Mouse (Mus musculus) hindbrain, embryonic 16.5 days (tissue): ENCODE measurements around the gene Spsb1. TPM values are rescaled to one million over a fixed set of nuclear protein-coding genes. Genes with fewer than 3 reads are reported as not detected.
A peak's percentile ranks its signal among the peaks of the same experiment; 100 is the strongest.

Experiments
- ATAC-seq: fragments of 200-750 bp; cut with Nextera tagmentation; 2 replicates; pipeline ENCODE4 v1.8.0; 2017; ENCODE audit warnings: moderate TSS enrichment, moderate library complexity
- H3K27ac ChIP-seq: fragments of 300-500 bp; sonication (generic); 2 replicates; pipeline ENCODE4 v1.5.1; 2014; ENCODE audit warnings: low read depth, mild to moderate bottlenecking, control low read depth, low read length, moderate library complexity
- H3K27me3 ChIP-seq: fragments of 300-500 bp; sonication (generic); replicated peaks from 2 replicates; pipeline ENCODE4 v1.6.1; 2014; ENCODE audit warnings: low read length; ENCODE audit not compliant: control insufficient read depth, insufficient read depth
- H3K36me3 ChIP-seq: fragments of 300-500 bp; sonication (generic); 2 replicates; pipeline ENCODE4 v1.6.1; 2014; ENCODE audit warnings: mild to moderate bottlenecking, low read length, moderate library complexity, mixed read lengths; ENCODE audit not compliant: control insufficient read depth, insufficient read depth
- H3K4me1 ChIP-seq: fragments of 300-500 bp; sonication (generic); 2 replicates; pipeline ENCODE4 v1.6.1; 2014; ENCODE audit warnings: low read depth, low read length; ENCODE audit not compliant: control insufficient read depth, insufficient read depth
- H3K4me2 ChIP-seq: fragments of 300-500 bp; sonication (generic); 2 replicates; pipeline ENCODE4 v1.6.1; 2014; ENCODE audit warnings: mild to moderate bottlenecking, low read length, control low read depth, moderate library complexity
- H3K4me3 ChIP-seq: fragments of 300-500 bp; sonication (generic); 2 replicates; pipeline ENCODE4 v1.5.1; 2014; ENCODE audit warnings: mild to moderate bottlenecking, low read length, control low read depth, moderate library complexity
- H3K9ac ChIP-seq: fragments of 300-500 bp; sonication (generic); 2 replicates; pipeline ENCODE4 v1.6.1; 2014; ENCODE audit warnings: low read depth, mild to moderate bottlenecking, control low read depth, low read length, moderate library complexity
- H3K9me3 ChIP-seq: fragments of 300-500 bp; sonication (generic); 2 replicates; pipeline ENCODE4 v1.6.1; 2014; ENCODE audit warnings: mild to moderate bottlenecking, low read length, moderate library complexity; ENCODE audit not compliant: control insufficient read depth
- WGBS: fragments of 180-500 bp; shearing (Covaris S2); extraction: QIAGEN DNeasy Blood & Tissue Kit; methylation state at CpG from one replicate; pipeline ENCODE4 v1.1.7; 2014; 5-methylcytosine and 5-hydroxymethylcytosine counted together
- polyA plus RNA-seq: library from polyadenylated mRNA; unstranded; fragments of >200 nt; fragmentation: Nextera tagmentation; extraction: Ambion mirVana; gene quantifications from 2 replicates; pipeline ENCODE4 v1.2.1, GENCODE M21; 2015

The Spsb1 gene
- polyA plus RNA-seq, 1 experiment from 2014 or later: 10.1 TPM

GRCm38 (mm10) chr4:149854770-149855169 is 100.1 kb downstream of the Spsb1 start:
- Histone ChIP-seq H3K27ac (peak overlapping the region; percentile 72), H3K9me3 (no peaks in the 10 kb centered on the region), H3K4me3 (peak overlapping the region; percentile 38), H3K4me2 (peak overlapping the region; percentile 67), H3K27me3 (no peaks in the 10 kb centered on the region), H3K9ac (peak overlapping the region; percentile 58), H3K4me1 (peaks cover 8% of the 10 kb centered on the region), H3K36me3 (no peaks in the 10 kb centered on the region)
- WGBS: 67% methylated on average over 9 of the region's 9 CpGs
- ATAC-seq: peak; percentile 22

- Histone ChIP-seq H3K4me2 (peak overlapping the region; percentile 67), H3K27me3 (no peaks in the 10 kb centered on the region), H3K9ac (peak overlapping the region; percentile 58), H3K9me3 (no peaks in the 10 kb centered on the region), H3K4me1 (peaks cover 8% of the 10 kb centered on the region), H3K4me3 (peak overlapping the region; percentile 38), H3K27ac (peak overlapping the region; percentile 72), H3K36me3 (no peaks in the 10 kb centered on the region)
- under 1% methylated on average over 21 of the region's 21 CpGs for WGBS
- peak; percentile 91 for ATAC-seq
Observed at GRCm38 (mm10) chr4:149854301-149854708, 100.5 kb downstream of the Spsb1 start.

- Histone ChIP-seq H3K36me3 (no peaks in the 10 kb centered on the region), H3K4me3 (peak overlapping the region; percentile 38), H3K27me3 (no peaks in the 10 kb centered on the region), H3K4me1 (peaks cover 8% of the 10 kb centered on the region), H3K27ac (no peak overlapping the region), H3K9ac (no peak overlapping the region), H3K4me2 (peak overlapping the region; percentile 67), H3K9me3 (no peaks in the 10 kb centered on the region)
- no peak for ATAC-seq
- WGBS: 73% methylated on average over 4 of the region's 4 CpGs
Observed at GRCm38 (mm10) chr4:149853698-149854284, 101.1 kb downstream of the Spsb1 start.

DNA sequence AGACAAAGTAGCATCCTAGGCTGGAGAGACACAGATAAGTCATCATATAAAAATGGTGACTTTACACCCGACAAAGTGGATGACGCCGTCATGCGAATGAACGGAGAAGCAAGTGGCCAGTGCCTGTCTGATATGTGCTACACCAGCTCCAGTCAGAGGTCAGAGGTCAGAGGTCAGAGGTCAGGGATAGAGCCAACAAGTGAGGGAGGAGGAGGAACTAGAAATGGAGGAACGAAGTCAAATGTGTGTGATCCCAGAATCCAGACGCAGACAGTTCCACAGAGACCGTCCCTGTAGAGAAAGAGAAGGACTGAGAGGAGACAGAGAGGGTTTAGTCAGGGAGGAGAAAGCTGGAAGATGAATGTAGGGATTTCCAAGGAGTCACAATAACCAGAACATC is 103.3 kb downstream of the Spsb1 start:
- H3K4me3 ChIP-seq: no peak overlapping the region
- H3K4me1 ChIP-seq: peaks cover 8% of the 10 kb centered on the region
- no peak overlapping the region for H3K9ac ChIP-seq
- no peak for ATAC-seq
- WGBS: 80% methylated on average over 8 of the region's 8 CpGs
- H3K9me3 ChIP-seq: no peaks in the 10 kb centered on the region
- no peak overlapping the region for H3K4me2 ChIP-seq
- H3K27ac ChIP-seq: no peak overlapping the region
- H3K27me3 ChIP-seq: no peaks in the 10 kb centered on the region
- H3K36me3 ChIP-seq: no peaks in the 10 kb centered on the region

DNA sequence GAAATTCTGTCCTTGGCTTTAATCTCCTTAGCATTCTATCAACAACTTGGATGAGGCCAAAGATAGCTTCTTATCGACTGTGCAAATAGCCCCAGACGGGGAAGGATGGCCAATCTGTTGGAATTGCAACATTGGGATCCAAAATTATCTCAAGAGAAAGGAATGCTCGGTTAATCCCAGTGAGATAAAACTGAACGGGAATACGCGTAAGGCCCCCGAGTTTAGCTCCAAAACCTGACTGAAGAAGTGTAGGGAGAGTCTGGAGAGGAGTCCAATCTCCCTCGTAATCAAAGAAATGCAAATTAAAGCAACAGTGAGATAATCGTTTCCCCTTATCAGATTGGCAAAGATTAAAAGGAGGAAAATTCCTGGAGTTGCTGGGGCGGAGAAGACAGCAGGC is 104.2 kb downstream of the Spsb1 start:
- Histone ChIP-seq H3K27me3 (no peaks in the 10 kb centered on the region), H3K9me3 (no peaks in the 10 kb centered on the region), H3K9ac (no peak overlapping the region), H3K36me3 (no peaks in the 10 kb centered on the region), H3K27ac (no peak overlapping the region), H3K4me3 (no peak overlapping the region), H3K4me1 (peaks cover 8% of the 10 kb centered on the region), H3K4me2 (no peak overlapping the region)
- WGBS: 70% methylated on average over 10 of the region's 10 CpGs
- no peak for ATAC-seq

DNA sequence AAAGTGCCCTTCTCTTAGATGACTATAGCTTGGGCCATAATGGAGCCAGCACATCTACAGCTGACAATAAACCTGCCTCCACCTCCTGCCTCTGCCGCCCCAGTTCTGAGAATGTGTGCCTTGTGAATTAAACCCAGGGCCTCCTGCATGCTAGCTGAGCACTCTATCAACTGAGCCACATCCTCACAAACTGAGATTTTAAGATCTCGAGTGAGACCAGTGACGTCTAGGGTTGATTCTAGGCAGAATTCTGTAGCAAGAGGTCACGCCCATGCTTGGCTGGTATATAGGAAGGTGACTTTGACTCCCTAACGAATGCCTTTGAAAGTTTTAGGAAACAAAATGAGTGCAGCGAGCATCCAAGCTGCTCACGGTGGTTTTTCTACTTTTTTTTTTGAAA is 104.8 kb downstream of the Spsb1 start:
- Histone ChIP-seq H3K9me3 (no peaks in the 10 kb centered on the region), H3K4me1 (peaks cover 6% of the 10 kb centered on the region), H3K36me3 (no peaks in the 10 kb centered on the region), H3K4me2 (no peak overlapping the region), H3K27ac (no peak overlapping the region), H3K27me3 (no peaks in the 10 kb centered on the region), H3K9ac (no peak overlapping the region), H3K4me3 (no peak overlapping the region)
- 92% methylated on average over 7 of the region's 7 CpGs for WGBS
- ATAC-seq: no peak

DNA sequence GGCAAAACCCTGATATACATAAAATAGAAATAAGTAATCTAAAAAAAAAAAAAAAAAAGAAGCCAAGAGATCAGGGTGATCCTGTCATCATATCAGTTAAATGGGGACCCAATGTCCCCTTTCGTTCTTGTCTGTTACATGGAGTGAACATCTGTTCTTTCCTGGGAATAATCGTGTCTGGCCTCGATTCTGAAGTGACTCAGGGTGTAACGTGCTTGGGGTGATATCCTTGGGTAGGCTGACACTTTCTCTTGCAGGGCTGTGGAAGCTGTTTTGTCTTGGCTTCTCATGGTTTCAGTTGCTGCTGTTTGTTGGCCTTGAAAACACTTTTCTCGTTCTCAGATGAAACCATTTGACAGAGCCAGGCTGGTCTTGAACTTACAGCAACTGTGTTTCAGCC is 105.8 kb downstream of the Spsb1 start:
- H3K4me3 ChIP-seq: no peak overlapping the region
- WGBS: 87% methylated on average over 5 of the region's 5 CpGs

DNA sequence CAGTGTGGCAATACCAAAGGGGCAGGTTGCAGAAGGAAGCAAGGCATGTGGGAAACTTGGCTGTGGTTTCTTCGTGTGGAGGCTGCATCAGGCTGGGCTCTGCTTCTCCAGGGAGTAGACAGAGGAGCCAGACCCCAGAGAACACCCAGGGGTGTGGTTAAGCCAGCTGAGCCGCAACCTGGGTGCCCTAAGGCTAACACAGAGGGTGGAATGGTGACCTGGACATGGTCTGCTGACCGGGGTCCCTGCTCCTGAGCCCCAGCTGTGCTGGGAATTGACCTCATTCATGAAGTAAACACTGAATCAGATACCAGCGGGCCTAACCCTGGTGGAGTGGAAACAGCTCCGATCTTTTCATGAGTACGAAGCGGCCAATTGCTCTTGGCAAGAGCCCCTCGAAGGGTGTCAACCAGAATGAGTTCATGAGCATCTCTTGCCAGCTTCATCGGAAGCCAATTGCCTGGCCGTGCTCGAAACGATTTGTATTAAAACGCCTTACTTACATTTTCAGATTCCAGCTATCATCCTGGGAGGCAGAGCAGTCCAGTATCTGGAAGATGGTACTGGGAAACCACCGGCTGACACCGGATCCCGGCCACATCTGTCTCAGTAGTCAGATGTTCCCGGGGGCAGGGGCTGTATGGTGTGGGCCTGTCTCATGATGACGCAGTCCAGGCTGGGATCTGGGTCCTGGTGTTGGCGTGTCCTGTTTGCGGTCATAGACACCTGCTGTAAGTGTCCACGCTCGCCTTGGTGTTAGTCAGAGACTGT is 107.8 kb downstream of the Spsb1 start:
- no peak overlapping the region for H3K9ac ChIP-seq
- no peak for ATAC-seq
- 76% methylated on average over 22 of the region's 22 CpGs for WGBS

More for the DNA sequence above, 105.8 kb downstream of the Spsb1 start:
- Histone ChIP-seq H3K27me3 (no peaks in the 10 kb centered on the region), H3K4me1 (no peaks in the 10 kb centered on the region; the same call in 1 of the 2 replicates), H3K9ac (no peak overlapping the region), H3K4me2 (no peak overlapping the region), H3K9me3 (no peaks in the 10 kb centered on the region), H3K27ac (no peak overlapping the region), H3K36me3 (no peaks in the 10 kb centered on the region)
- ATAC-seq: no peak

More for the DNA sequence above, 107.8 kb downstream of the Spsb1 start:
- Histone ChIP-seq H3K4me2 (no peak overlapping the region), H3K27ac (no peak overlapping the region), H3K4me3 (no peak overlapping the region), H3K4me1 (no peaks in the 10 kb centered on the region), H3K9me3 (no peaks in the 10 kb centered on the region), H3K27me3 (no peaks in the 10 kb centered on the region), H3K36me3 (no peaks in the 10 kb centered on the region)
